Mouse (Mus musculus) stomach, postnatal 0 days (tissue): ENCODE results near the gene Batf2.

ENCODE experiments used
- CTCF ChIP-seq: IDR thresholded peaks from 2 replicates; pipeline ENCODE4 v1.5.1; 2016; ENCODE audit warnings: antibody characterized with exemption, low read depth, mild to moderate bottlenecking, moderate library complexity
- EP300 ChIP-seq: optimal IDR thresholded peaks from 2 replicates; pipeline ENCODE3; 2016; ENCODE audit warnings: antibody characterized with exemption

- TF ChIP-seq CTCF (no peak), EP300 (no peak)
Observed at GRCm38 (mm10) chr19:6123330-6123729, 17.5 kb upstream of the Batf2 start.
